Mouse (Mus musculus): ENCODE data around the gene Ftsj1. TPM values are rescaled to one million over a fixed set of nuclear protein-coding genes. Genes with fewer than 3 reads are reported as not detected.

The Ftsj1 gene
- polyA plus RNA-seq, 1 experiment, result 4.6 TPM

GRCm38 (mm10) chrX:8222678-8223421 is 29.4 kb downstream of the Ftsj1 start:
- Histone ChIP-seq H3K36me3 (replicated peaks; ENCODE audit: low read length) (no peaks in the 10 kb centered on the region), H3K9me3 (0 out of 2 replicates have a peak, but pooled peaks cover 3% of the 10 kb centered on the region), H3K4me1 (peaks cover 3% of the 10 kb centered on the region; the same call in 1 of the 2 replicates), H3K4me3 (replicated peaks) (no peak overlapping the region), H3K27me3 (replicated peaks) (peaks cover 17% of the 10 kb centered on the region)
- TF ChIP-seq FLI1 (IDR thresholded peaks at IDR 0.05; ENCODE audit: low read length) (no peak), GATA1 (IDR thresholded peaks at IDR 0.05; ENCODE audit: borderline replicate concordance, low read length) (no peak)

- 0 out of 2 replicates have a peak, but pooled peaks cover 3% of the 10 kb centered on the region for H3K9me3 ChIP-seq
- H3K4me1 ChIP-seq, result peaks cover 3% of the 10 kb centered on the region; the same call in 1 of the 2 replicates
- no peak overlapping the region for H3K4me3 ChIP-seq (replicated peaks)
- H3K27me3 ChIP-seq (replicated peaks), result peaks cover 18% of the 10 kb centered on the region
- no peak for TF ChIP-seq GATA1 (IDR thresholded peaks at IDR 0.05; ENCODE audit: borderline replicate concordance, low read length)
- TF ChIP-seq FLI1 (IDR thresholded peaks at IDR 0.05; ENCODE audit: low read length), result no peak
- no peaks in the 10 kb centered on the region for H3K36me3 ChIP-seq (replicated peaks; ENCODE audit: low read length)
Observed at GRCm38 (mm10) chrX:8222296-8222677, 29.9 kb downstream of the Ftsj1 start.

GRCm38 (mm10) chrX:8219651-8220050 is 32.6 kb downstream of the Ftsj1 start:
- Histone ChIP-seq H3K27me3 (replicated peaks) (peaks cover 15% of the 10 kb centered on the region), H3K9me3 (0 out of 2 replicates have a peak, but pooled peaks cover 3% of the 10 kb centered on the region), H3K4me1 (no peaks in the 10 kb centered on the region; the same call in 1 of the 2 replicates), H3K36me3 (replicated peaks; ENCODE audit: low read length) (no peaks in the 10 kb centered on the region), H3K4me3 (replicated peaks) (no peak overlapping the region)
- TF ChIP-seq GATA1 (IDR thresholded peaks at IDR 0.05; ENCODE audit: borderline replicate concordance, low read length) (no peak), FLI1 (IDR thresholded peaks at IDR 0.05; ENCODE audit: low read length) (no peak)

DNA sequence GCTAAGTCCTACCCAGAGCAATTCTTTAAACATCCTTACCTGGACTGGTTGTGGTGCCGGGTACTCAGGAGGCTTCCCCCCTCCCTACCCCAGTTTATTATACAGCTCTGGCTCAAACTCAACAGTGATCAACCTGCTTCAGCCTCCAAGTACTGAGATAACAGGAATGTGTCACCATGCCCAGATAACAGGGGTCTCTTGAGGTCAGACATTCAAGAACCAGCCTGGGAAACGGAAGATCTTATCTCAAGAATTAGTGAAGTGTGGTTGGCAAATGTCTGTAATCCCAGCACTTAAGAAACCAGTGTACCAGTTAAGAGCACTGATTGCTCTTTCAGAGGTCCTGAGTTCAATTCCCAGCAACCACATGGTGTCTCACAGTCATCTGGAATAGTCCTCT is 34.1 kb downstream of the Ftsj1 start:
- TF ChIP-seq GATA1 (IDR thresholded peaks at IDR 0.05; ENCODE audit: borderline replicate concordance, low read length) (no peak), FLI1 (IDR thresholded peaks at IDR 0.05; ENCODE audit: low read length) (no peak)
- H3K4me1 ChIP-seq, result no peaks in the 10 kb centered on the region; the same call in 1 of the 2 replicates
- H3K36me3 ChIP-seq (replicated peaks; ENCODE audit: low read length), result no peaks in the 10 kb centered on the region
- peaks cover 15% of the 10 kb centered on the region for H3K27me3 ChIP-seq (replicated peaks)
- no peak overlapping the region for H3K4me3 ChIP-seq (replicated peaks)
- H3K9me3 ChIP-seq, result 0 out of 2 replicates have a peak, but pooled peaks cover 3% of the 10 kb centered on the region

DNA sequence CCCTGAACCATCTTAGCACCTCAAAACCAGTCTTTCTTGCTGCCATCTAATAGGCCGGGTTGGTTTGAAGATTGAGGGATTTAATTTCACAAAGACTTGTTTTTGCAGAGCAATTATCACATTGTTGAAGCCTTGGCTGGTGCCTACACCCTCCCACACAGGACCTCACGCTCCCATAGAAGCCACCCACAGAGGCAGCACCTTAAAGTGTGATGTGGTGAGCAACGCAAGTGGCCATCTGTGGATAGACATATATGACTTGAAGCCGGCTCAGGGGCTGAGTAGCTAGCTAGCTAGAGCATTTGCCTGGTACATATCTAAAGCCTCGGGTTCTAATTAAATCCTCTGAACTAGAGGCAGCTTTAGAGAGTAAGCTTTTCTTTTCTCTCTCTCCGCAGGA is 34.8 kb downstream of the Ftsj1 start:
- Histone ChIP-seq H3K4me1 (no peaks in the 10 kb centered on the region), H3K27me3 (replicated peaks) (peaks cover 11% of the 10 kb centered on the region), H3K36me3 (replicated peaks; ENCODE audit: low read length) (no peaks in the 10 kb centered on the region), H3K4me3 (replicated peaks) (no peak overlapping the region), H3K9me3 (0 out of 2 replicates have a peak, but pooled peaks cover 3% of the 10 kb centered on the region)
- no peak for TF ChIP-seq FLI1 (IDR thresholded peaks at IDR 0.05; ENCODE audit: low read length)
- no peak for TF ChIP-seq GATA1 (IDR thresholded peaks at IDR 0.05; ENCODE audit: borderline replicate concordance, low read length)

DNA sequence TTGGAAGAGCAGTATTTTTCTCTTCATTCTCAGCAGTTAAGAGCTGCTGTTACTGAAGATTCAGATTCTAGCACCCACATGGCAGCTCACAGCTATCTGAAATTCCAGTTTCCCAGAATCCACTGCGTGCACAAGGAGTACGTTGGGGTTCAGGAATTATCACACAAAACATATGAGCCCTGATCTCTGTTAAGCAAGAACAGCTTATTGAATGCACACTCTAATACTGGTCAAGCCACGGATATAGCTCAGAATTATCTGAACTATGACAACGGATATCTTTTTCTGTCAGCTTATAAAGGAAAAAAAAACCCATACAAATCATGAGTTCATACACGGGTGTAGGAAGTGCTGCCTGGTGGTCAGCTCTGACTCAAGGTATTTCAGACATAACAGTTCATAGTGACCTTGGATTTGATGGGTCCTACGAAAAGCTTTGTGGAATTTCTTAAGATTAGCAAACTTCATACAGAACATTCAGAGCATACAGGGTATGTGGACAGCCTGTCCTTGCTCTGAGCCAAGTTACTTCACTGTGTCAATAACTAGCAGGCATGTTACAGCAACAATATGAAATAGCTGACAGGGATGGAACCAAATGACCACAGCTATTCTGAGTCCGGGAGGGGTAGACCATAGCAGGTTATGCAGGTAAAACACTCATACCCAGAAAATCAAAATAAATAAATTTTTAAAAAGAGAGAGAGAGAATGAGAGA is 40.6 kb downstream of the Ftsj1 start:
- H3K9me3 ChIP-seq, result no peaks in the 10 kb centered on the region
- H3K4me3 ChIP-seq (replicated peaks), result no peak overlapping the region
- H3K4me1 ChIP-seq, result no peaks in the 10 kb centered on the region
- TF ChIP-seq FLI1 (IDR thresholded peaks at IDR 0.05; ENCODE audit: low read length) (no peak), GATA1 (IDR thresholded peaks at IDR 0.05; ENCODE audit: borderline replicate concordance, low read length) (no peak)
- peaks cover 1% of the 10 kb centered on the region for H3K27me3 ChIP-seq (replicated peaks)
- no peaks in the 10 kb centered on the region for H3K36me3 ChIP-seq (replicated peaks; ENCODE audit: low read length)

- Histone ChIP-seq H3K27me3 (replicated peaks) (peaks cover 16% of the 10 kb centered on the region), H3K36me3 (replicated peaks; ENCODE audit: low read length) (no peaks in the 10 kb centered on the region), H3K4me1 (peaks cover 15% of the 10 kb centered on the region), H3K9me3 (no peaks in the 10 kb centered on the region), H3K4me3 (replicated peaks) (no peak overlapping the region)
- TF ChIP-seq FLI1 (IDR thresholded peaks at IDR 0.05; ENCODE audit: low read length) (no peak), GATA1 (IDR thresholded peaks at IDR 0.05; ENCODE audit: borderline replicate concordance, low read length) (no peak)
Observed at GRCm38 (mm10) chrX:8209720-8210119, 42.5 kb downstream of the Ftsj1 start.

DNA sequence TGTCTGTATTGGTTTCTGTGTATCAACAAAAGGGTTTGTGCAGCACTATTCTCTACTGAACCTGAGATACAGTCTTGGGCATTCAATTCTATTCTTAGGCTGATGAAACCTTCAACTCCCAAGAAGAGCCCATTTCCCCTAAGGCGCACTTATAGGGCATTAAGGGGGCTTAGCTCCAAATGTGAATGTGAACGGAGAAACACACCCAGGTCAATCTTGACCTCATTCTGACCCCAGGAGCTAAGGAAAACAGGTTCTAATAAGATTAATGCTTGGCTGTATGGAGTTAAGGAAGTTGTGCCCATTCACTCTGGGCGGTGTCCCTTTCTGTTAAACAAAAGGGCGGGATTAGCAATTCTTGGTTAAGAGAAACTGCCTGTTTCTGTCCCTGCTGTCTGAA is 45.0 kb downstream of the Ftsj1 start:
- H3K36me3 ChIP-seq (replicated peaks; ENCODE audit: low read length), result no peaks in the 10 kb centered on the region
- H3K4me3 ChIP-seq (replicated peaks), result no peak overlapping the region
- TF ChIP-seq GATA1 (IDR thresholded peaks at IDR 0.05; ENCODE audit: borderline replicate concordance, low read length) (no peak), FLI1 (IDR thresholded peaks at IDR 0.05; ENCODE audit: low read length) (no peak)
- 0 out of 2 replicates have a peak, but pooled peaks cover 3% of the 10 kb centered on the region for H3K9me3 ChIP-seq
- peaks cover 33% of the 10 kb centered on the region for H3K27me3 ChIP-seq (replicated peaks)
- H3K4me1 ChIP-seq, result peaks cover 15% of the 10 kb centered on the region

GRCm38 (mm10) chrX:8206694-8207197 is 45.5 kb downstream of the Ftsj1 start:
- TF ChIP-seq FLI1 (IDR thresholded peaks at IDR 0.05; ENCODE audit: low read length) (no peak), GATA1 (IDR thresholded peaks at IDR 0.05; ENCODE audit: borderline replicate concordance, low read length) (no peak)
- Histone ChIP-seq H3K36me3 (replicated peaks; ENCODE audit: low read length) (no peaks in the 10 kb centered on the region), H3K27me3 (replicated peaks) (peaks cover 33% of the 10 kb centered on the region), H3K9me3 (0 out of 2 replicates have a peak, but pooled peaks cover 3% of the 10 kb centered on the region), H3K4me3 (replicated peaks) (peak overlapping the region; percentile 92), H3K4me1 (peaks cover 15% of the 10 kb centered on the region)
